Mouse (Mus musculus): ENCODE data around the gene Sorcs3.

DNA sequence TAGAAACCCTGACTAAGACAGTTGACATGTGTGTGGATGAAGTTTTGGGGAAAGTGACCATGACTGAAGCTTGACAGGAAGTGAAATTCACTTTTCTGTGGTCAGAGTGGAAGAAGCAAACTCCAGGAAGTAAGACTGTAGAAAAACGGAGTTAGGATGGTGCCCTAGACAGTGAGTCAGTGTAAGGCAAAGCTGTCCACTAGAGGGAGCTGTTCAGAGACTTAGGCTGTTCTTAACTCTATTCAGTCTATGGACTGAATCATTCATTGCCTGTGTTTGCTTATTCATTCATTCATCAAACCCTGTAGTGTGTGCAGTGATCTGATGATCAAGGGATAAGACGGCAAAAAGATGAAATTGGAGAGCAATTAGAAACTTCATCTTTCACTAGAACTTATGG, 208.0 kb downstream of the Sorcs3 start:
- TF ChIP-seq CTCF (conservative IDR thresholded peaks at IDR 0.05; ENCODE audit: low read length) (peak; percentile 48), NANOG (IDR thresholded peaks at IDR 0.05; ENCODE audit: borderline replicate concordance, low read length) (no peak), POU5F1 (IDR thresholded peaks at IDR 0.05; ENCODE audit: borderline replicate concordance, low read length) (no peak)
